Mouse (Mus musculus) cerebellum, adult 8-10 months (tissue): ENCODE results near the gene Gm45902.

Experiments used
- DNase-seq: peaks from one replicate; pipeline ENCODE4 v3.0.0; 2022

Gene Gm45902

DNA sequence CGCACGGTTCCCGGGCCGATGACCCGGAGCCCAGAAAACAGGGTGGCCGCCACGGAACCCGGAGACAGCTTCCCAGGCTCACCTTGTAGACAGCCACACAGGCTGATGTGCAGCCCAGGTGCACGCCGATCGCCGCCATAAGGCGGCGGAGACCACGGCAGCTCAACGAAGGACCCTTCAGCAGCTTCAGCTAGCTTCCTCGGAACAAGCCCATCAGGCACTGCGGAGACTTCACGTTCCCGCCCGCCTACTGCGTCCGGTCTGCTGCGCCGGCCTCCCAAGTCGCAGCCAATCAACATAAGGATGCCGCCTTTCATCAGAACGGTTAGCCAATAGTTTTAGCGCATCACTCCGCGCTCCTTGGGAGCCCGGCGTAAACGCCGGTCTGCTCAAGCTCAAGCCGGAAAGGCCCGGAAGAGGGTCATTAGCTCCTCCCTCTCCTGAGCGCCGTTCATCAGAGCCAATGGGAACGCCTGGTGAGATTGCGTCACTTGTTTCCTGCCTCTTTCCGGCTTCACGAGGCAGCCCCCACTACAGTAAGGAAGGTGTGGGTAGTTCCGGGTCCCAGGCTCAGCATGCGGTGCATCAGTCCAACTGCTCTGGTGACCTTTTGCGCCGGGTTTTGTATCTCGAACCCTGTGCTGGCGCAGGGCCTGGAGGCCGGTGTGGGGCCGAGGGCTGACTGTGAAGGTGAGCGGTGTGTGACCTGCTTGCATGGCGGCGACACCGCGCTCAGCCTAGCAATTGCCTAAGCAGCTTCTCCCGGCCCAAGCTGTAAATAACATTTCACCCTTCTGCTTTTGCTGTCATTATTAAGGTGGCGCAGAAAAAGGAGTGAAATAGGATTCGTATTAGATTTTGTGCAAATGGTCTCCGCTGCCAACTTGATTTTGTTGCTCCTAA, at the start of gene Gm45902, which contains the start of the genes Hspa14 and Cdnf:
TSS of gene Gm45902 (minus strand) at position 239 of the 903 bp plus-strand sequence.
TSS of gene Hspa14 (minus strand) at position 263 of the 903 bp plus-strand sequence.
TSS of gene Cdnf (plus strand) at position 479 of the 903 bp plus-strand sequence.
- DNase-seq = peak; percentile 96

DNA sequence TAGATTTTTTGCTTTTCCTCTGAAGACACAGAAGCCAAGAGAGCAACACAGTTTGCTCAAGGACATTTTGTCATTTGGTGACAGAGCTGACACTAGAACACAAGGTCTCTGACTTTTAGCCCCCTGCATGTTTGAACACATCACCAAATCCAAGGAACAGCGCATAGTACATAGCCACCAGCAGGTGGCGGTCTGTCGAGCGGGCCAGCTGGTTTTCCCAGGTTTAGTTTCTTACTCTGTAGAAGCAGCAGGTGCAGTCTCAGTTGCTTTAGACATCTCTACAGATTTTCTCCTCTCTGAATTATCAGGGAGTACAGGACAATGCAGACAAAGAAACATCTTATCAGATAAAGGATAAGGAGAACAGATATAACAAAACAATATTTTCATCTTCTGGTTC, 34.0 kb upstream of the Gm45902 start:
- peak; percentile 58 for DNase-seq

DNA sequence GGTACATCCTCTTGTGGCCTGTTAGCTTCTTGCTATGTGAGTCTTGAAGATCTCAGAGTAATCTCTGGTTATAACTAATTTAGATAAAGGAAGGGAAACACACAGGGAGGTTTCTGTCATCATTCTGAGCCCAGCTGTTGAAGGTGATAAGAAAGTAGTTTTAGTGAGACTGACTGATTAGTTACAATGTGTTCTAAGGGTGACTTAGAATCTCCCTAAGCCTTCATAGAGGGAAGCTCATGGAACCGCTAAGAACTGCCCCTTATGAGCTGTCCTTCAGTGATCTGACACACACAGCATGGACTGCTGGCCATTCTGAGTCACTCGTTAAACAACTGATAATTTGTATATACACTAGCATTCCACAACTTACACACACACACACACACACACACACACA, 33.5 kb upstream of the Gm45902 start:
- no peak for DNase-seq

DNA sequence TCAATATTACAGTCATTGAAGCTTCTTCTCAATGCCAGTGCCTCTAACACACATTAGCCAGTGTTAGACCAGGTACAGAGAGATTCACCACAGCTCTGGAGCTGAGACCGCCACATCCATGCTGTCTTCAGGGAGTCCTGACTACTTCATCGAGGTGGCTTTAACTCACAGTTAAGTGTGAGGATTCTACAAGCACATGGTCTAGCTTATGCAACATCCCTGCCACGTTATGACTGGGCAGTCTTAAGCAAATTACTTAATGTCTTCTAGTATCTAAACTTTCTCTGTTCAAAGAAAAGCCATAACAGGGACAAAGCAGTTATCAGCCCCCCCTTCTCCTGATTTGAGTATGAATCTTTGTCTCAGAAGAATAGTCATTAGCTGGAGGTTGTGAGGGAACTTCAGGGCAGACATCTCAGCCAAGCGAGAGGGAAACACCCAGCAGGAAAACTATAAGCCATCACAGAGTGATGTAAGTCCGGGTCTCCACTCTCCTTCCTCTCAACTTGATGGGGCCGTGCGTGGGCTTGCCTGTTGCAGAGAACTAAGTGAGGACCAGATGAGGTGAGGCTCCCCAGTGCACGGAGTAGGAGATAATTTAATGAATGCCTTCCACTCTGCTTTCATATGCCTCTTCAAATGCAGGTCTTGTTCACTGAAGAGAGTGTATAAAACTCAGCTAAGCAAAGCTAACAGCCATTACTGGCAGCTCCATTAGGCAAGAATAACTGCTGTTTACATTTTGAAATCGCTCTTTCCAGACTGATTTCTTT, 28.9 kb upstream of the Gm45902 start:
- DNase-seq = no peak

DNA sequence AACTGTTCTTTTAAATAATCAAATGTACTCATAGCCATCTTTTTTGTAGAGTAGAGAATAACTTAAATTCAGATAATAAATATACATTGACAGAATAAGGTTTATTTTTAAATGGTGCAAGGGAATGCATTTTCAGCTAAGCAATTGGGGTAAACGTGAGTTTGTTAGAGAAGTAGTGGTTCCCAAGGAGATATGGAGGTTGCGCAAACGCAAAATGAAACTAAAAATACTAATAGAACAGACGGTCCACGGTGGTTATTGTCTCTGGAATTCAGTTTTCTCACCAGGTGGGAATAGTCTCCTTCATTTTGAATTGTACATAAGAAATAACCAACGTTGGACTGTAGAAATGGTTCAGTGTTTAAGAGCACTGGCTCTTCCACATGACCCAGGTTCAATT, 13.7 kb upstream of the Gm45902 start:
- DNase-seq = no peak

DNA sequence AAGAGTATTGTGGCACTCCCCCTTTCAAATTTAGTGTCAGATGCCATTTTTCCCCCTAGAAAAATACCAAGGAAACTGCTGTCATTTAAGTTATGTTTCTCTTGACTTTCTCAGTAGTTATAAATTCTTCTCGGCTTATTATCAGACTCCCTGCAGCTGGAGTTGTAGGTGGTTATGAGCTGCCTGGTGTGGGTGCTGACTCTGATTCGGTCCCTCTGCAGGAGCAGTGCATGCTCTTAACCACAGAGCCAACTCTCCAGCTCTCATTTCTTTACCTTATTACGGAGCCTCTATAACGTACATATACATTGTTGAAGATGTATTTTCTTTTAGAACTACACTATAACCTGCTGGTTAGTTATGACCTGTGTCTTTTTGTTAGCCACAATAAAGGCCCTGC, 10.0 kb upstream of the Gm45902 start:
- no peak for DNase-seq

DNA sequence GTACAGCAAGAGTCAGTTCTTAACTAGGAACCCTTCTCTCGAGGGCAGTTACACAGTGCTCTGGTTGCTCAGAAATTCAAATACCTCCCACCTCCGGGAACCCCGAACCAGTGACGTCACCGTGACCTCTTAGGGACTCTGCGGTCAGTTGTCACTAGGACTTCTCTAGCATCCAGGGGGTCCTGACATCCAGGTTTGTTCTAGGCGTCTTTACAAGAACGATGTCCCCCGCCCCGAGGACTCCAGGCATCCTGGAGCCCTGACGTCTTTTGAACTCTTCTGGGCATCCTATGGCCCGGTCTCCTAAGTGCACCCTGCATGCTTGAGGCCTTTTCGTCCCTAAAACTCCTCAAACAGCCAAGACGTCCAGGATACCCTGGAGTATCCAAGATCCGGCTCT, 514 bp downstream of the Gm45902 start:
- DNase-seq = peak; percentile 42

DNA sequence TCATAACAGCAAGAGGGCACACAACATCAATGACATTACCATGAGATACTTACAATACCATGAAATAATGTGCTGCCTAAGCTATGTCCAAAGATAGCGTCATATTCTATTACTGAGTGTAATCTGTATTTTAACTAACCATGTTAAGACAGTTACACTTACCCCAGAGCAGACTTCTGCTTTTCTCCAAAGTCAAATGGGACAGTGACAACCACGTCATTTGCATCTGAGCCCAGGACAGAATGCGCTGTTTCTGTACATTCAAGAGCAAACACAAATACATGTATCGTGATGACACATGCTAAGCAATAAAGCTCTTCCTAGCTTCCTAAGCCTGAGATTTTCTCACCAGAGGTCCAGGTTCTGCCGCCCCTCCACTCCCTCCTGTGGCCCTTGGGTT, 11.7 kb downstream of the Gm45902 start:
- DNase-seq = no peak

DNA sequence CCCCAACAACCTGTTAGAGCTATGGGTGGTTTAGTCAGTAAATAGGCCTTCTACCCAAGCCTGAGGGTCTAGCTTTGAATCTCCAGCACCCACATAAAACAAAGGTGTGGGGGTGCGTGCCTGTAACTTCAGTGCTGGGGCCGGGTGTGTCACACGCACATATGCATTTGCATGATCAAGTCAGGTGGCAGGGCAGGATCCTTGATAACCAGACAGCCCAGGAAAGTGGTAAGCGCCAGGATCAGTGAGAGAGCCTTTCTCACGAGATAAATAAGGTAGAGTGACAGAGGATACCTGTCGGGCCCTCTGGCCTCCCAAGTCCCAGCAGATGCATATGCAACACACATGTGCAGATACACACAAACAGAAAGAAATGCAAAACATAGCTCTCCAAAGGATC, 13.0 kb downstream of the Gm45902 start:
- DNase-seq = no peak

DNA sequence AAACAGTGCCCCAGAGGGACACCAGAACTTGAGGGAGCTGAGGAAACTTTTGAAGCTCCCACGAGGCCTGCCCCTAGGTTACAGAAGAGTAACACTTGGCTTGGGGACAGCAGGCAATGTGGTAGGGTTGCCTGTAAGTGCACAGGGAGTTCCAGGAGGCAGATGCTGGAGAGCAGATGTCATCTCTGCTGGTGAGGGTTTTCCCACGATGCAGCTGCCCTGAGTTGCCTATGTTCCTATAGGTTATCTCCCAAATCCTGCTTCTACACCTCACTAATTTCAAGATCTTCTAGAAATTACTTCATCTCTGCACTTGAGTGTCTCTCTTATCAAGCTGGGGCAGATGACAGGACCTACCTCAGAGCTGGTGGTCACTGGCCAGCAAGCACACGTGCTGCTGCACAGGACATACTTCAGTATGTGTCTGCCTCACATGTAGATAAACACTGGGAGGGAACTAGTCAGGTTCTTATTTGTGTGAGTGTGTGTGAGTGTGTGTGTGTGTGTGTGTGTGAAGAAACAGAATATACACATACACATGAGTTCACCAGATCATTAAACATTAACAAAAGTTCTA, 18.7 kb downstream of the Gm45902 start:
- no peak for DNase-seq

DNA sequence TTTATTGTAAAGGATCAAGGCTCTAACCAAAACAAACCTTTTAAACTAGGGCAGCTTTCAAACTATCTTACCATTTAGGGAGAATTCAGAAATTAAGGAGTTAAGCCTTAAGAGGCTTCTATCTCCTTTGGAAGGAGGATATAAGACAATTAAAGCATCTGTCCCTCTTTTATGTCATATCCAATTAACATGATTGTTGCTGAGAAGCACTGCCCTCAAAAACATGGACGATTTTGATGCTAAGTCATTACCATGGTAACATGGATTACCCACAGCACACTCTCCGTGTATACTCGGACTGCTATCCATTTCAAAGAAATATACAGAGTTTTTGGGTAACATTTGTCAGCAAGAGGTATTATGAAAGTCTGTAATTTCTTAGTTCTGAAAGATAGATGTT, 22.8 kb downstream of the Gm45902 start:
- DNase-seq = no peak

DNA sequence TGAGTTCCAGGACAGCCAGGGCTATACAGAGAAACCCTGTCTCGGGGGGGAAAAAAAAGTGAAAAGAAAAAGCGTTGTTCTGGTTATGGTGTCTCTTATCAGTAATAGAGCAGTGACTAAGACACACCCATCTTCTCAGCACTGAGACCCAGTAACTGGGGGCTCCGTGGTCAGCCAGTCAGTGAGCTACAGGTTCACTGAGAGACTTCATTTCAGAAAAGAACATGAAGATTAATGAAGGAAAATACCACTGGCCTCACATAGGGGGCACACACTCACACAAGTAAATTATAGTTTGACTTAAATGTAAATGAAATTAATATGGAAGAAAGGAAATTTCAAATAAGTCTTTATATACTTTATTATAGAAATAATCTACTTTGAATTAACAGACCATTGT, 32.4 kb downstream of the Gm45902 start:
- DNase-seq = no peak

DNA sequence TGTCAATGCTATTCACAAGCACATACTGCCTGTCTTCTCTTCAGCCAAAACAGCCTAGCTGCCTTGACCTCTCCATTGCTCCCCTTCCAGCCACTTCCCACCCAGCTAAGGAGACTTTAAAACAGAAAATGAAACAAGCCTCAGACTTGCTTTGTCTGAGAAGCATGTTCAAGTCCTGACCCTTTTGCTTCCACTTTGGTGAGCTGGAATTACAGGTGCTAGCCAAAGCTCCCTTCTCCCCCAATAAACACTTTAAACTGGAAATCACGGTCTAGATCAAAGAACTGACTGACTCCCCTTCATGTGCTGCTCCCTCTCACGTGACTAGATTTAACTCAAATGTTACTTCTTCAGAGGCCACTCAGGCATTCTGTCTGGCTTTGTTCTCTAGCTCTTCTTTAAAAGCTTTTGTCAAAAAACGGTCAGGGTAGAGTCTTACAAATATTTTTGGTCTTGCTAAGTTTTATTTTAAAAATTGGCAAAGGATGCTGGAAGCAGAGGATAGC, 36.8 kb downstream of the Gm45902 start:
- peak; percentile 11 for DNase-seq

DNA sequence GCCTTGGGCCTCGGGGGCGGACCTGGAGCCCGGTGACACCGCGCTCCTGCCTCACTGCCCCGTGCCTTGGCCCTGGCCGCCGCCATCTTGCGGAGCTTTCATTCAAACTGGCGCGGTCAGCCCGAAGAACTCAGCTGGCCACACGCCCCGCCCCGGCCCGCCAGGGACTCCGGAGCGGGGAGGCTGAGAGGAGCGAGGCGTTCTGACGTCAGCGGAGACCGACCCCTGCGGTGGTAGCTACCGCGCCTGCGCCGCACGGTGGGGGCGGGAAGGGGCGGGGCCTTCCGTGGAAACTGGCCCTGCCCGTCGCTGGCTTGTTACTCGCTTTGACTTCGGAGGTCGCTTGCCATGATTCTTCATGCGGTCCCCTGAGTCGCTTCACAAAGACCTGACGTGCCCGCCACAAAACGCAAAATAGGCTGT, 37.7 kb downstream of the Gm45902 start, which contains the start of gene Suv39h2:
TSS of gene Suv39h2 (minus strand) at position 171 of the 423 bp plus-strand sequence.
- DNase-seq = peak; percentile 98

DNA sequence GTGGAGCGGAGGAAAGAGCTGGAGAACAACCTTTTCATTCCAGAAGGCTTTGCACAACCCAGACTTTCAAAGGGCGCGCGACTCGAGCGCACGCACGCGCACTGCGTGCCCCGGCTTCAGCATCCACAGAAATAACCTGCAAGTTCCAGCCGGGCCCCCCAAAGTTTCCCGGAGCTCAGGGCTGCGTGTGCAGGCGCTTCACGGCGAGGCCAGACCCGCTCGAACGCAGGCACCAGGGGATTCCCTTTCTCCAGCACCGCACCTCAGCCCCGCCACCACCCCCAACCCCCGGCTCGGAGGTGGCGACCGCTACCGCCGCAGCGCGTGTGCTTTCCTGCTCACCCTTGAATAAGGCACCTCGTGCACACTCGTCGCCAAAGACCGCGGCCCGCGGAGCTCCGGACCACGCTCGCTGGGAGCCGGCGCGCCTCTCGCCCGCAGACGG, 38.2 kb downstream of the Gm45902 start:
- DNase-seq = peak; percentile 60

DNA sequence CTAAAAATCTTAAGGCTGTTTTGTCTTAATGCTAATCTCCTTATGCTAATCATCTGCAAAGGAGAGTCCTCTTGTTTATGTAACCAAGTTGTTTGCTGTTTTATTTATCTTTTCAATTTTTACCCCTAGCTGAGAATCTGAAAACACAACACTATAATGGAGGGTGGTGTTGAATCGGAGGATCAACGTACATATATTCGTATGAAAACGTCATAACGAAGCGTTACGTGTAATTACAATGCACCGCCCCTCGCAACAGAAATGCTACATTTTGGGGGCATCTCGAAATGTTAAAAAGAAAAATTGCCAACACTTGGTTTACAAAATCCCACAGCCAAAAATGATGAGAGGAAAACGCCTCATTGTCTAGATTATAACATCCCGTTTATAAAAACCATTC, 38.7 kb downstream of the Gm45902 start:
- no peak for DNase-seq

DNA sequence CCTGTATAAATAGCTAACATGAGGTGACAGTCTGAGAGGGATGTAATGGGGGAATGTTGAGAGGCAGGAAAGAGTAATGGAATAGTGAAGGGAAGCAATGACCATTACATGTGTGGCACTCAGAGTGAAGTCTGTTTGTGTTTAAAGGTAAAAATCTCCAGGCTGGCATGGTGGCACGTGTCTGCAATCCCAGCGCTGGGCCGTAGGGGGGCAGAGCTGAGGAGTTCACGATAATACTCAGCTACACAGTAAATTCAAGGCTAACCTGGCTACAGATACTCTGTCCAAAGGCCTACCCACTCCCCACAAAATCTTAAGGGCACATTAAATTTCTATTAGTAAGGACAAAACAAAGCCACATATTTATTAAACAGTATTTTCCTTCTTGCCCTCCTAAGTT, 56.0 kb downstream of the Gm45902 start:
- DNase-seq = no peak
